Mouse (Mus musculus): ENCODE data around the gene Syt7. TPM values are rescaled to one million over a fixed set of nuclear protein-coding genes. Genes with fewer than 3 reads are reported as not detected.

The Syt7 gene
- polyA plus RNA-seq, 1 experiment from 2014 or later: 3.2 TPM

GRCm38 (mm10) chr19:10433225-10433624 is 44.3 kb downstream of the Syt7 start:
- 76% methylated on average over 7 of the region's 7 CpGs for WGBS

DNA sequence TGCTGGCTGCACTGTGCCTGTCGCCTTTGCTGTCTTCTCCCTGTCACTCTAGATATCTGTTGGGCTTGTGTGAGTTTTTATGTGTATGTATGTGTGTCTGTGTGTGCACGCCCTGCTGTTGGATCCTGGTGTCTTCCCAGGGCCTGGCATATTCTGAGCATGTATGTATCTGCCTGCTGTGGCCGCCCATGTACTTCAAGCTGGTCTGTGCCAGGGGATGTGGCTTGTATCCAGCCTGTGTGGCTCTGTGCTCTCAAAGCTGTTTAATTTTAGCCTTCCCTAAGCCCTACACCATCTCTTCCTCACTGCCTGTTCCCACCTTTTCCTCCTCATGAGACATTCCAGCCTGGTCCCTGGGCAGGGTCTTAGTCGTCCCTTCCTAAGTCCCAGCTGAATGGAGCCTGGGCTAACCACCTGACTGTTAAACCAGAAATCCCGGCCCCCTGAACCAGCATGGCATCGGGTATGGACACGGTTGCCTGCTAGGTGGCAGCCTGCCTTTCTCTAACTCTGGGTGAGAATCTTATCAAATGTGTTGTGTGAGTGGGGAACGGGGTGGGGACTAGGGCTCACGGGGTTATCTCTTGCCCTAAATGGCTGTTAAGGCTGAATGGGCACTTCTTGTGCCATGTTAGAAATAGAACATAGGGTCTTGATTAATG is 45.1 kb downstream of the Syt7 start:
- H3K36me3 ChIP-seq (ENCODE audit: control insufficient read depth, insufficient read depth, low read length): no peaks in the 10 kb centered on the region
- no peak overlapping the region for H3K9ac ChIP-seq (ENCODE audit: low read length)
- H3K4me1 ChIP-seq (replicated peaks; ENCODE audit: control insufficient read depth, insufficient read depth, low read length): no peaks in the 10 kb centered on the region
- H3K27me3 ChIP-seq (ENCODE audit: control insufficient read depth, insufficient read depth, low read length): no peaks in the 10 kb centered on the region
- WGBS: 72% methylated on average over 9 of the region's 9 CpGs
- no peak overlapping the region for H3K4me2 ChIP-seq (ENCODE audit: low read depth, low read length, severe bottlenecking)
- H3K27ac ChIP-seq (ENCODE audit: low read depth, low read length): no peak overlapping the region
- ATAC-seq (replicated peaks; ENCODE audit: low FRiP score) (no peak), DNase-seq (ENCODE audit: low spot score) (no peak)
- H3K4me3 ChIP-seq (ENCODE audit: low read depth, low read length): no peak overlapping the region
- H3K9me3 ChIP-seq (ENCODE audit: control insufficient read depth, low read length): no peaks in the 10 kb centered on the region

More at GRCm38 (mm10) chr19:10433225-10433624, 44.3 kb downstream of the Syt7 start:
- ATAC-seq (replicated peaks; ENCODE audit: low FRiP score) (no peak), DNase-seq (ENCODE audit: low spot score) (no peak)
- Histone ChIP-seq H3K4me2 (ENCODE audit: low read depth, low read length, severe bottlenecking) (no peak overlapping the region), H3K4me1 (replicated peaks; ENCODE audit: control insufficient read depth, insufficient read depth, low read length) (no peaks in the 10 kb centered on the region), H3K9me3 (ENCODE audit: control insufficient read depth, low read length) (no peaks in the 10 kb centered on the region), H3K27ac (ENCODE audit: low read depth, low read length) (no peak overlapping the region), H3K9ac (ENCODE audit: low read length) (no peak overlapping the region), H3K4me3 (ENCODE audit: low read depth, low read length) (no peak overlapping the region), H3K27me3 (ENCODE audit: control insufficient read depth, insufficient read depth, low read length) (no peaks in the 10 kb centered on the region), H3K36me3 (ENCODE audit: control insufficient read depth, insufficient read depth, low read length) (no peaks in the 10 kb centered on the region)

DNA sequence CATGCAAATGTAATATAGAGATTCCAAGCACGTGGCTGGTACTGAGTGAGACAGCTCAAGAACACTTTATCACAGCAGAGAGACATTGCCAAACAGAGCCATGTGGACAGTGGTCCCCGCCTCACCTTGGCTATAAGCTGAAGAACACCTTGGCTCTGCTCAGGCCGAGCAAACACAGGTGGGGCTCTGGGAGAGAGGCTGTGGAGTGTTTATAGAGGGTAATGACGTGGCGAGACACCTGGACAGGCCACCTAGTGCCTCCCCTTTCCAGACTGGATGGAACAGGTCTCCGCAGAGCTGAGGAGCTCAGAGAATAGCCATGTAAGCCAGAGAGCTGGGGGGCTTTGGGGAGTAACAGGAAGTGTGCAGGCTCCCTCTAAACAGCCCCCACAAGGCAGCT is 46.0 kb downstream of the Syt7 start:
- no peak for DNase-seq (ENCODE audit: low spot score)
- no peaks in the 10 kb centered on the region for H3K9me3 ChIP-seq (ENCODE audit: control insufficient read depth, low read length)
- no peaks in the 10 kb centered on the region for H3K36me3 ChIP-seq (ENCODE audit: control insufficient read depth, insufficient read depth, low read length)
- WGBS: 78% methylated on average over 6 of the region's 6 CpGs
- no peaks in the 10 kb centered on the region for H3K27me3 ChIP-seq (ENCODE audit: control insufficient read depth, insufficient read depth, low read length)
- H3K27ac ChIP-seq (ENCODE audit: low read depth, low read length): no peak overlapping the region
- ATAC-seq (replicated peaks; ENCODE audit: low FRiP score): no peak
- no peak overlapping the region for H3K4me3 ChIP-seq (ENCODE audit: low read depth, low read length)
- no peak overlapping the region for H3K9ac ChIP-seq (ENCODE audit: low read length)
- no peak overlapping the region for H3K4me2 ChIP-seq (ENCODE audit: low read depth, low read length, severe bottlenecking)
- H3K4me1 ChIP-seq (replicated peaks; ENCODE audit: control insufficient read depth, insufficient read depth, low read length): no peaks in the 10 kb centered on the region

- no peak overlapping the region for H3K27ac ChIP-seq (ENCODE audit: low read depth, low read length)
- H3K36me3 ChIP-seq (ENCODE audit: control insufficient read depth, insufficient read depth, low read length): no peaks in the 10 kb centered on the region
- no peaks in the 10 kb centered on the region for H3K9me3 ChIP-seq (ENCODE audit: control insufficient read depth, low read length)
- no peak overlapping the region for H3K4me3 ChIP-seq (ENCODE audit: low read depth, low read length)
- no peak overlapping the region for H3K9ac ChIP-seq (ENCODE audit: low read length)
- no peaks in the 10 kb centered on the region for H3K4me1 ChIP-seq (replicated peaks; ENCODE audit: control insufficient read depth, insufficient read depth, low read length)
- DNase-seq (ENCODE audit: low spot score) (peak; percentile 78), ATAC-seq (replicated peaks; ENCODE audit: low FRiP score) (peak; percentile 43; the same call in 1 of the 2 replicates)
- H3K27me3 ChIP-seq (ENCODE audit: control insufficient read depth, insufficient read depth, low read length): no peaks in the 10 kb centered on the region
- no peak overlapping the region for H3K4me2 ChIP-seq (ENCODE audit: low read depth, low read length, severe bottlenecking)
- 34% methylated on average over 3 of the region's 3 CpGs for WGBS
These were observed 47.0 kb downstream of the Syt7 start for GRCm38 (mm10) chr19:10435908-10436307.

- H3K4me2 ChIP-seq (ENCODE audit: low read depth, low read length, severe bottlenecking): no peak overlapping the region
- 45% methylated on average over 1 of the region's 1 CpGs for WGBS
- DNase-seq (ENCODE audit: low spot score) (no peak), ATAC-seq (replicated peaks; ENCODE audit: low FRiP score) (no peak)
- no peak overlapping the region for H3K4me3 ChIP-seq (ENCODE audit: low read depth, low read length)
- H3K9me3 ChIP-seq (ENCODE audit: control insufficient read depth, low read length): no peaks in the 10 kb centered on the region
- no peaks in the 10 kb centered on the region for H3K36me3 ChIP-seq (ENCODE audit: control insufficient read depth, insufficient read depth, low read length)
- no peaks in the 10 kb centered on the region for H3K4me1 ChIP-seq (replicated peaks; ENCODE audit: control insufficient read depth, insufficient read depth, low read length)
- no peaks in the 10 kb centered on the region for H3K27me3 ChIP-seq (ENCODE audit: control insufficient read depth, insufficient read depth, low read length)
- no peak overlapping the region for H3K27ac ChIP-seq (ENCODE audit: low read depth, low read length)
- no peak overlapping the region for H3K9ac ChIP-seq (ENCODE audit: low read length)
These were observed 47.8 kb downstream of the Syt7 start for GRCm38 (mm10) chr19:10436726-10437125.

- no peak for ATAC-seq (replicated peaks; ENCODE audit: low FRiP score)
- Histone ChIP-seq H3K4me2 (ENCODE audit: low read depth, low read length, severe bottlenecking) (no peak overlapping the region), H3K9me3 (ENCODE audit: control insufficient read depth, low read length) (no peaks in the 10 kb centered on the region), H3K27me3 (ENCODE audit: control insufficient read depth, insufficient read depth, low read length) (no peaks in the 10 kb centered on the region), H3K4me1 (replicated peaks; ENCODE audit: control insufficient read depth, insufficient read depth, low read length) (no peaks in the 10 kb centered on the region), H3K4me3 (ENCODE audit: low read depth, low read length) (no peak overlapping the region), H3K27ac (ENCODE audit: low read depth, low read length) (no peak overlapping the region), H3K9ac (ENCODE audit: low read length) (no peak overlapping the region), H3K36me3 (ENCODE audit: control insufficient read depth, insufficient read depth, low read length) (no peaks in the 10 kb centered on the region)
- no peak for DNase-seq (ENCODE audit: low spot score)
- WGBS: 58% methylated on average over 1 of the region's 1 CpGs
These were observed 48.6 kb downstream of the Syt7 start for GRCm38 (mm10) chr19:10437521-10437920.

DNA sequence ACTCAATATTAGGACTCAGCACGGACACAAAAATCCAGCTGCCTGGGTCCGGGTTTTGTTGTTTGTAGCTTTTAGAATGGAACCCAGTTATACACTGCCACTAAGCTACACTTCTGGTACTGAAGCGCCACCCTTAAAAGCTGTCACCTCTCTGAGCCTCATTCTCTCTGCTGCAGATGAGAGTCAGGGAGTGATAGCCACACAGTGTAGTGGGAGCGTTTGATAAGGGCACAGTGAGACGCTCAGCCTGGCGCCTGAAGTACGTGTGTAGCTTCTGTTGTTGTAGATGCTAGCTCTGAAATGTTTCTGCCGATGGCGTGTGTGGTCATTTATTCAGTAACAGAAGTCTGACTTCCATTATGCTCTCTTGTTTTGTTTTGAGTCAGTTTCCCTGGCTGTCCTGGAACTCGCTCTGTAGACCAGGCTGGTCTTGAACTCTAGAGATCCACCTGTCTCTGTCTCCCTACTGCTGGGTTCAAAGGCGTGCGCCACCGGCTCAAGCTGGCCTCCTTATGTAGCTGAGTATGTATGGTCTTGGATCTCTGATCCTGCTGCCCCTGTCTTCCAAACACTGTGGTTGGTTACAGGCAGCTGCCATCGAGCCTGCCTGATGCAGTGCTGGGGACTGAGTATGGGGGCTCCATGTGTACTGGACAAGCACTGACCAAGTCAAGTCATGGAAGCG is 55.9 kb downstream of the Syt7 start:
- no peaks in the 10 kb centered on the region for H3K27me3 ChIP-seq (ENCODE audit: control insufficient read depth, insufficient read depth, low read length)
- no peak overlapping the region for H3K4me3 ChIP-seq (ENCODE audit: low read depth, low read length)
- no peaks in the 10 kb centered on the region for H3K9me3 ChIP-seq (ENCODE audit: control insufficient read depth, low read length)
- no peaks in the 10 kb centered on the region for H3K4me1 ChIP-seq (replicated peaks; ENCODE audit: control insufficient read depth, insufficient read depth, low read length)
- 92% methylated on average over 15 of the region's 15 CpGs for WGBS
- DNase-seq (ENCODE audit: low spot score): no peak
- H3K36me3 ChIP-seq (ENCODE audit: control insufficient read depth, insufficient read depth, low read length): no peaks in the 10 kb centered on the region
- no peak overlapping the region for H3K27ac ChIP-seq (ENCODE audit: low read depth, low read length)
- H3K9ac ChIP-seq (ENCODE audit: low read length): no peak overlapping the region
- no peak for ATAC-seq (replicated peaks; ENCODE audit: low FRiP score)
- H3K4me2 ChIP-seq (ENCODE audit: low read depth, low read length, severe bottlenecking): no peak overlapping the region

GRCm38 (mm10) chr19:10448275-10448674 is 59.4 kb downstream of the Syt7 start:
- Histone ChIP-seq H3K36me3 (ENCODE audit: control insufficient read depth, insufficient read depth, low read length) (no peaks in the 10 kb centered on the region), H3K27ac (ENCODE audit: low read depth, low read length) (no peak overlapping the region), H3K27me3 (ENCODE audit: control insufficient read depth, insufficient read depth, low read length) (no peaks in the 10 kb centered on the region), H3K9ac (ENCODE audit: low read length) (no peak overlapping the region), H3K9me3 (ENCODE audit: control insufficient read depth, low read length) (no peaks in the 10 kb centered on the region), H3K4me2 (ENCODE audit: low read depth, low read length, severe bottlenecking) (no peak overlapping the region), H3K4me3 (ENCODE audit: low read depth, low read length) (no peak overlapping the region), H3K4me1 (replicated peaks; ENCODE audit: control insufficient read depth, insufficient read depth, low read length) (no peaks in the 10 kb centered on the region)
- 91% methylated on average over 6 of the region's 7 CpGs for WGBS
- no peak for ATAC-seq (replicated peaks; ENCODE audit: low FRiP score)
- DNase-seq (ENCODE audit: low spot score): no peak

DNA sequence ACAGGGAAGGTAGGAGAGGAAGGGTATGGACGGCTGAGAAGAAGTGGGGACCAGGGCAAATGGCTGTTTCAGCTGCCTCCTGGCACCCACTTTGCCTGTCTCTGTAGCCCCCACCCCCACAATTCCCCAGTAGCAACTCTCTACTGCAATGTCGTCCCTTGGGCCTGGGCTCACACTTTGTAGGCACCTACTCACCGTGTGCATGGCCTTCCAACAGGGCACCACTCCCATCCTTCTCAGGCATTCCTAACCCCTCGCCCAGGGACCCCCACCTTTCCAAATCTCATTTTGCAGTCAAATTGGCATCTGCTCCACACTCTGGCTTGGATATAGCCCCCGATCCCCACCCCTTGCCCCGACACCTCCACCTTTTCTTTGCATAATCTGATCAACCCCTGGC is 60.3 kb downstream of the Syt7 start:
- Histone ChIP-seq H3K36me3 (ENCODE audit: control insufficient read depth, insufficient read depth, low read length) (no peaks in the 10 kb centered on the region), H3K9me3 (ENCODE audit: control insufficient read depth, low read length) (no peaks in the 10 kb centered on the region), H3K4me1 (replicated peaks; ENCODE audit: control insufficient read depth, insufficient read depth, low read length) (no peaks in the 10 kb centered on the region), H3K4me3 (ENCODE audit: low read depth, low read length) (no peak overlapping the region), H3K4me2 (ENCODE audit: low read depth, low read length, severe bottlenecking) (no peak overlapping the region), H3K9ac (ENCODE audit: low read length) (no peak overlapping the region), H3K27me3 (ENCODE audit: control insufficient read depth, insufficient read depth, low read length) (no peaks in the 10 kb centered on the region), H3K27ac (ENCODE audit: low read depth, low read length) (no peak overlapping the region)
- ATAC-seq (replicated peaks; ENCODE audit: low FRiP score): peak; percentile 14; the same call in 1 of the 2 replicates
- no peak for DNase-seq (ENCODE audit: low spot score)
- WGBS: 61% methylated on average over 6 of the region's 6 CpGs
